Mouse (Mus musculus): ENCODE results near the gene Tmem136.

The Tmem136 gene

DNA sequence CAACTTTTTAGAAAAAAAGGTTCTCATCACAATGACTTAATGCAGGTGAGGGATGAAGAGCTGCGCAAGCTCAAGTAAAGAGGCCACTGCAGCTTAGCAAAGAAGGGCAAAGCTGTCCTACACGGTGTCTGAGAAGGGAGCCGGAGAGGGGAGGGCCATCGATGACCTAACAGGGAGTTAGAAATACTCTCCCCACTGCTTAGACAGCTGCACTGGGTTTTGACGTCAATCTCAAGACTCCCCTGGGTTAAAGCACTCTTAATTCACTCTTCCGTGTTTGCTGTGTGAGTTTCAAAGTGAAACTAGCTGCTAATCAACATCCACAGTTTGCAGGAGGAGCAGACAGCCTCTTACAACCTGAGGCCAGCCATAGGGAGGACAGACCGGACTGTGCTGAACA is 40.2 kb downstream of the Tmem136 start:
- DNase-seq (ENCODE audit: low spot score in 2 of 2) = no peak

DNA sequence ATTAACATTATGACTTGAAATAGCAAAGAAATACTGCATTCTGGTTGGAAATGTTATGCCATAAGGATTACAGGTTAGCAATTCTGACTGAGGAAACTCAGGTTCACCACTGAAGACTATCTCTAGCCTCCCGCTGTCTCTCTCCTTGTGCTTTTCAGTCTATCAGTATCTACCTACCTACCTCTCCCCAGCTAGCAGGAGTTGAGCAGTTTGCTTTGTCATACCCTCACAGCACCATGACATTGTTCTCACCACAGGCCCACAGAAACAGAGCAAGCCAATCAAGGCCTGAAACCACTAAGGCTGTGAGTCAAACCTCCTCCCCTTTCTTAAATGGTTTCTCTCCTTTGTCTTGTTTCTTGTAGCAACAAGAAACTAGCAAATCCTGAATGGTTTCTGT is 41.8 kb downstream of the Tmem136 start:
- no peak for DNase-seq (ENCODE audit: low spot score in 2 of 2)

DNA sequence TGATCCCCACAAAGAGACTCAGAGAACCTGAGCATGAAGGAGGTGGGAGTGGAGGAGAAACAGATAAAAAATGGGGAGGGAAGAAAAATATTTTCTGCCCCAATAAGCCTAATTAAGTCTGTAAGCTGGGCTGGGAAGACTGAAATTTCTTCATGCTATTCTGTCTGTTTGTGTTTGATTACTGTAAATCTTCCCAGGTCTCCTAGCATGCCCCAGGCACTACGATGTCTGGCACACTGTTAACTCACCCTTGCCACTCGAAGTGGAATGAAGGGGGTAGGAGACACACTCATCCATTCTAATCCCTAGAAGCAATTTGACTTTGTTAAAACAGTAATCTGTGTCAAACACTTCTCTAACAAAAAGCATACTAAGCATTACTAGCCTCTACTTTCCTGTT is 44.6 kb downstream of the Tmem136 start:
- DNase-seq (ENCODE audit: low spot score in 2 of 2) = no peak

DNA sequence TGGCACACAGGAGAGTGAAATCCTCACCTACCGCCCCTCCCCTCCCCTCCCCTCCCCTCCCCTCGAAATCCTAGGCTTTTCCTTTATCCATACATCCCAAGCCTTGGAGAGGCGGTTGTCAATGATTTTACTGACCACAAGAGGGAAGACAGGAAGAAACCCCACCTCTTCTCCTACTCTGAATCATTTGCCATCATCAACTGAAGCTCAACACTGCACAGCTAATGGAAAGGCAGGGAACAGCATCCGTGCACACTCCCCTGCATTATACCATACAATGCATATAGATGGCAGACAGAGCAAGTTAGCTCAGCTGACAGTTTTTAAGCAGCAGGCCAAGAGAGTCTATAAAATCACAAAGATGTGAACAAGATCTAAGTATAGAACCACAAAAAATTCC is 45.2 kb downstream of the Tmem136 start:
- no peak for DNase-seq (ENCODE audit: low spot score in 2 of 2)

DNA sequence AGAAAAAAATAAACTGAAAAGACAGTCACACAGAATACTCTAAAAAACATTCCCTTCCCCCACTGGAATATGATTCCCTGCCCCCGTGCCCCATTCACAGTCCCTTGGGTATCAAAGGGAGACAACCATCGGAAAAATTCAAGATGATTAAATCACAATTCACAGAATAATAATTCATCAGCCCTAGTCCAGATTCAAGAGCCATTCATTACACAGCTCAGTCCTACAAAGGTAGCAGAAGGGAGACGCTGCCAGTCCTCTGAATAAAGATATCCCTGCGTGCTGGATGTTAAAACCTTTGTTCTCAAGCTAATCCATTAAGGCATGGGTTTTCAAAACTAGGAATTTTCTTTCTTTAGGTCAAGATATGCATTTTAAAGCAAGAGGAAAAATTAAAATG is 45.8 kb downstream of the Tmem136 start:
- DNase-seq (ENCODE audit: low spot score in 2 of 2) = no peak

DNA sequence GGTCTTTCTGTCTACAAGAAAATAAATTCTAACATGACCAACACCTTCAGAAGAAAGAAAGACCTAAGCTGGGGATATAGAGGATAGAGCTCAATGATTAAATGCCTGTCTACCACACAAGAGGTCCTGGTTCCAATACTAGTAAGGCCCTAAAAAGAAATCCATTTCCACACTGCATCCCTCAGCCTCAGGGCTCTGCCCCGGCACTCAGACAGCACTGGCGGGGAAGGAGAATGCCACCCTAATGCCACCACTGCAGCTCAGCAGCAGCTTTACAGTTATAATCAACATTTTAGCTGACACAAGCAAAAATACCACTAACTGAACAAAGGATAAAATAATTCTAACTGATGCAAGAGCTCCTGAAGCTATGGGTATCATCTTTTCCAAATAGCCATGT is 46.2 kb downstream of the Tmem136 start:
- no peak for DNase-seq (ENCODE audit: low spot score in 2 of 2)

DNA sequence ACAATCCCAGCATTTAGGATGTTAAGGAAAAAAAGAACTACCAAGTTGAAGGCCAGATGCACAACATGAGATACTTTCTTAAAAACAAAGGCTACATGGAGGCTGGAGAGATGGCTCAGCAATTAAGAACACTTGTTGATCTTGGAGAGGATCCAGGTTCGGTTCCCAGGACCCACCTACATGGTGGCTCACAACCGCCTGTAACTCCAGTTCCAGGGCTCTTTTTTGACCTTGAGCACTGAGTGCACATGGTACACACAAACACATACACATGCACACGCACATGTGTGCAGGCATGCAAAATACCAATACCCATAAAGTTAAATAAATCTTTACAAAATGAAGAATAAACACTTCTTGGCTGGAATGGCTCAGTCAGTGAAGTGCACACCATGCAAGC is 48.5 kb downstream of the Tmem136 start:
- DNase-seq (ENCODE audit: low spot score in 2 of 2) = no peak

DNA sequence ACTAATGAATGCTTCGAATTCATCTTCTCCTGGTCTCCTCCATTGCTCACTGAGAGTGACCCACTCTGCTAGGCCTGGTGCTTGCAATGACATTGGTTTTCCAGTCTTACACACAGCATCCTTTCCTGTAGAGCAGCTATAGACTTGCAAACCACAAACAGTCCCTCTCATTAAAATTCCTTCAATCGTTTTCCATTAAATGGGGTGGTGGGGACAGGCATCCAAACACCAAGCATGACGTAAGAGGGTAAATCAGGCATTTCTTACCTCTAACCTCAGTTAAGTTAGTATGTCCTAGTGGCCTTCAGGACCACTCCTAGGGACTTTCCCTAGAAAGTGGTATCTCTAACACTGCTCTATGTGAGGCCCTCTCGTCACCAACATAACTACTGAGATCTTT is 51.1 kb downstream of the Tmem136 start:
- DNase-seq (ENCODE audit: low spot score in 2 of 2) = no peak

DNA sequence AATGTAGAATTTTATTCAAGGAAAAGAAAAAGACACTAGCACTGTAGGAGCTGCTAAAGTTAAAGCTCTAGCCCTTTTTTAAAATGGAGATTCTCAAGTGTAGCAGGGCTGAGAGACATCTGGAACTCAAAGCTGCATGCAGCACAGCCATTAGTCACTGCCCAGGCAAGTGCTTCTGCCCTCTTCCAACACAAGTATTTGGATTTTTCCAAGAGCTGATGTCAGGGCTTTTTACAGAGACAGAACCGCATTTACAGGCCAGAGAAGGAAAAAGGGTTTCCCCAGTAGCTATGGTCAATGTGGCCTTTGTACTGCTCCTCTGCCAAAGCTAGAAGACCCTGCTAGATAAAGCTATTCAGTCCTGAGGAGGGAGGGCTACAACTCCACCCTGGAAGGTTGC is 54.8 kb downstream of the Tmem136 start:
- no peak for DNase-seq (ENCODE audit: low spot score in 2 of 2)

All from spleen, postnatal 36 days (tissue).